Mouse (Mus musculus) midbrain, postnatal 0 days (tissue): Measurements from ENCODE around the gene Zfp617. TPM values are rescaled to one million over a fixed set of nuclear protein-coding genes. Genes with fewer than 3 reads are reported as not detected.
"Not testable (repeated sequence)": the region's sequence is repeated elsewhere in the genome, so short reads cannot be mapped to it uniquely, and the experiment has no call there.

Experiments
- ATAC-seq: fragments of 200-750 bp; cut with Nextera tagmentation; 2 replicates; pipeline ENCODE4 v1.8.0; 2017; ENCODE audit warnings: moderate number of reproducible peaks, mild to moderate bottlenecking, moderate TSS enrichment, moderate library complexity; ENCODE audit not compliant: low FRiP score
- DNase-seq: peaks from one replicate; pipeline ENCODE4 v3.0.0-alpha.2; 2015; ENCODE audit warnings: low spot score
- H3K27ac ChIP-seq: fragments of 300-500 bp; sonication (generic); 2 replicates; pipeline ENCODE4 v1.5.1; 2014; ENCODE audit warnings: low read depth, mild to moderate bottlenecking, low read length, mixed read lengths
- H3K27me3 ChIP-seq: fragments of 300-500 bp; sonication (generic); 2 replicates; pipeline ENCODE4 v1.6.1; 2014; ENCODE audit warnings: low read length, control low read depth, mixed read lengths; ENCODE audit not compliant: insufficient read depth
- H3K36me3 ChIP-seq: fragments of 300-500 bp; sonication (generic); 2 replicates; pipeline ENCODE4 v1.6.1; 2014; ENCODE audit warnings: low read length, control low read depth, mixed read lengths; ENCODE audit not compliant: insufficient read depth
- H3K4me1 ChIP-seq: fragments of 300-500 bp; sonication (generic); 2 replicates; pipeline ENCODE4 v1.6.1; 2014; ENCODE audit warnings: mild to moderate bottlenecking, control low read depth, antibody characterized with exemption, low read length, mixed read lengths; ENCODE audit not compliant: insufficient read depth
- H3K4me2 ChIP-seq: fragments of 300-500 bp; sonication (generic); 2 replicates; pipeline ENCODE4 v1.6.1; 2014; ENCODE audit warnings: low read depth, mild to moderate bottlenecking, low read length, mixed read lengths; ENCODE audit not compliant: poor library complexity, severe bottlenecking
- H3K4me3 ChIP-seq: fragments of 300-500 bp; sonication (generic); 2 replicates; pipeline ENCODE4 v1.5.1; 2014; ENCODE audit warnings: low read depth, mild to moderate bottlenecking, low read length, moderate library complexity
- H3K9ac ChIP-seq: fragments of 300-500 bp; sonication (generic); replicated peaks from 2 replicates; pipeline ENCODE4 v1.6.1; 2014; ENCODE audit warnings: mild to moderate bottlenecking, low read length, moderate library complexity, mixed read lengths; ENCODE audit not compliant: poor library complexity, severe bottlenecking
- H3K9me3 ChIP-seq: fragments of 300-500 bp; sonication (generic); 2 replicates; pipeline ENCODE4 v1.6.1; 2016; ENCODE audit warnings: low read length, control low read depth
- CTCF ChIP-seq: IDR thresholded peaks from 2 replicates; pipeline ENCODE4 v1.5.1; 2016; ENCODE audit warnings: antibody characterized with exemption, mild to moderate bottlenecking
- WGBS: fragments of 180-500 bp; shearing (Covaris S2); extraction: QIAGEN DNeasy Blood & Tissue Kit; methylation state at CpG from one replicate; pipeline ENCODE4 v1.1.7; 2014; 5-methylcytosine and 5-hydroxymethylcytosine counted together
- polyA plus RNA-seq: library from polyadenylated mRNA; unstranded; fragments of >200 nt; fragmentation: Nextera tagmentation; extraction: Ambion mirVana; gene quantifications from 2 replicates; pipeline ENCODE4 v1.2.1, GENCODE M21; 2015
- total RNA-seq: library from RNA; depleted of rRNA; stranded (reverse); fragments of >200 nt; gene quantifications from 2 replicates; pipeline ENCODE4 v1.2.3, GENCODE M21; 2014

Zfp617 gene
- total and polyA plus RNA-seq, 2 experiments from 2014 or later, result 17.6 to 19.9 TPM

DNA sequence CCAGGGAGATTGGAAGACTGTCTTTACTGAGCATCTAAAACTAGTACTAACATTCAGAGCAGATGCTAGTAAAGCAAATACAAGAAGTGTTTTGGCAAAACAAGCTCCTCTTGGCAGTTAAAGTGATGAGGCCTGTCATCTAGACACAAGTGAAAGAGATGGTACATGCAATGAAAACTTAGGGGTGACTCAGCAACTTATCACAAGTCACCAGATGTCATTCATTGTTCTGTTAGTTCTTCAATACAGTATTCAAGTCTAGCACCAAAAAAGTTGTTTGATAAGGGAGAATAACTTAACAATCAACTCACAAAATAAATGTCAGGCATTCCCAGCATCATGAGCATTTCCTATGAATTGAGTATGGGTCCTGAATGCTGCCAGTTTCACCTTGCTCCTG lies 19.3 kb downstream of the Zfp617 start:
- H3K9ac ChIP-seq, result no peak overlapping the region
- H3K27me3 ChIP-seq, result no peaks in the 10 kb centered on the region
- no peak for TF ChIP-seq CTCF
- no peaks in the 10 kb centered on the region for H3K9me3 ChIP-seq
- DNase-seq (no peak), ATAC-seq (no peak)
- H3K4me2 ChIP-seq, result no peak overlapping the region
- no peak overlapping the region for H3K27ac ChIP-seq
- H3K36me3 ChIP-seq, result peaks cover 17% of the 10 kb centered on the region
- H3K4me1 ChIP-seq, result 0 out of 2 replicates have a peak, but pooled peaks cover 4% of the 10 kb centered on the region
- H3K4me3 ChIP-seq, result no peak overlapping the region

DNA sequence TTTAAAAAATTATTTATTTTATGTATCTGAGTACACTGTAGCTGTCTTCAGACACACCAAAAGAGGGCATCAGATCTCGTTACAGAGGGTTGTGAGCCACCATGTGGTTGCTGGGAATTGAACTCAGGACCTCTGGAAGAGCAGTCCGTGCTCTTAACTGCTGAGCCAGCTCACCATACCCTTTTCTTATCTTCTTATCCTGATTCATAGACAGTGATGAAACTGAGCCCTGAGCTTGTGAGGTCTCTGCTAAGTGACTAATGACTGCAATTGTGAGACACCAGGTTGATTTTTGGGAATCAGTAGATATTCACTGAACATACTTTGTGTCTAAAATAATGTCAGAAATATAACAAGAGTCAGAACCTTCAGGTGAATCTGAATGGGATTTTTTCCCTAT lies 29.6 kb downstream of the Zfp617 start:
- DNase-seq, H3K4me3 ChIP-seq, H3K9me3 ChIP-seq, H3K9ac ChIP-seq, H3K36me3 ChIP-seq, H3K4me1 ChIP-seq, H3K4me2 ChIP-seq, ATAC-seq, H3K27ac ChIP-seq, H3K27me3 ChIP-seq: not testable (repeated sequence)
- 89% methylated on average over 2 of the region's 2 CpGs for WGBS

DNA sequence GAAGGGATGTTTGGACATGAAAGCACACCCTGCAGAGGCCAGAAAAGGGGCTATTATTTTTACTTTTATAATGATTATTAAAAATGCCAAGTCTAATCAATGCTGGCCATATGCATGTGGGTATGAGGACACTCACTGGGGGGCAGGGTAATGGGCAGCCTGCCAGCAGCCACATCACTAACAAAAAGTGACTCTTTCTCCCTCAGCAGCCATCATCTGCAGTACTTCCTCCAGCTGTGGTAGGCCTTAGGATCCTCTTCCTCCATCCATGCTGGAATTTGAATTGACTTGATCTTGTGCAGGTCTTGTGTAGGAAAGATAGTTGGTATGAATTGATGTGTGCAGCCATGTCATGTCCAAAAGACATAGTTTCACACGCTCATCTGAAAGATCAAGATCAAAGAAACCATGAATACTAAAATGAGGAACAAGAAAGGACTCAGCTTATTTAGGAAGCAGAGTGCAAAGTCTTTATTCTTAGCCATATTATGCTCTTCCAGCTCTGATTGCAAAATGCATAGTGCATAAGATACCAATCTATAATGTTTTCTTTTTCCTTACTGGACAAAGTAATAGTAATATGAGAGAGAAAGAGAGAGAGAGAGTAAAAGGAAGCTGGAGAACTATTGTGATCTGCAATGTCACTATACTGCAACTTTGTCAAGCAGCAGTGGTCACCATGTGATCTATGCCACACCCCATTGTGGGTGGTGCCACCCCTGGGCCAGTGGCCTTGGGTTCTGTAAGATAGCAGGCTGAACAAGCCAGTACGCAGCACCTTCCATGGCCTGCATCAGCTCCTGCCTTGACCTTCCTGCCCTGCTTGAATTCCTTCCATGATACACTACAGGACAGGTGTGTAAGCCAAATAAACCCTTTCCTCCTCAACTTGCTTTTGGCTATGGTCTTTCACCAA lies 32.1 kb downstream of the Zfp617 start:
- no peaks in the 10 kb centered on the region for H3K4me1 ChIP-seq
- WGBS, result 79% methylated on average over 2 of the region's 2 CpGs
- H3K27ac ChIP-seq, result no peak overlapping the region
- ATAC-seq (no peak), DNase-seq (no peak)
- no peak for TF ChIP-seq CTCF
- H3K4me2 ChIP-seq, result no peak overlapping the region
- H3K36me3 ChIP-seq, result no peaks in the 10 kb centered on the region
- H3K9me3 ChIP-seq, result no peaks in the 10 kb centered on the region
- H3K9ac ChIP-seq, result no peak overlapping the region
- H3K4me3 ChIP-seq, result no peak overlapping the region
- no peaks in the 10 kb centered on the region for H3K27me3 ChIP-seq

DNA sequence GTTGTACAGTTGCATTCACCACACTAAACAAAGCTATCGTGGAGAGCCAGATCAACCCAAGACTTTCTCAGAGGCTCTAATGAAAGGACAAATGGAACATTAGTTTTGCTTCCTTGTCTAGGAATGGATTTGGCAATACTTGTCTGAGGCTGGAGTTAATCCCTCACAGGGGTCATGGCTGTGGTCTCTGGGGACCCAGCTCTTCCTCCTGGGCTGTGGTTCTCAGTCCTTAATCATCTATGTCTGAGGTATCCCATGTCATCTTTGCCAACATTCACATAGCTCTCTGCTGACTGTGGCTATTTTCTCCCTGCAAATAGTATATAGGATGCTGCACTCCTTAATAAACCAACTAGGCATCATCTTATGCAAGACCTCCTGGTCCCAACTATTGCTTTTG lies 33.3 kb downstream of the Zfp617 start:
- no peak overlapping the region for H3K4me3 ChIP-seq
- H3K9me3 ChIP-seq, result no peaks in the 10 kb centered on the region
- H3K9ac ChIP-seq, result no peak overlapping the region
- DNase-seq (no peak), ATAC-seq (no peak)
- TF ChIP-seq CTCF, result no peak
- H3K4me2 ChIP-seq, result no peak overlapping the region
- WGBS, result 70% methylated on average over 1 of the region's 1 CpGs
- no peak overlapping the region for H3K27ac ChIP-seq
- H3K4me1 ChIP-seq, result no peaks in the 10 kb centered on the region
- H3K27me3 ChIP-seq, result no peaks in the 10 kb centered on the region
- H3K36me3 ChIP-seq, result no peaks in the 10 kb centered on the region

DNA sequence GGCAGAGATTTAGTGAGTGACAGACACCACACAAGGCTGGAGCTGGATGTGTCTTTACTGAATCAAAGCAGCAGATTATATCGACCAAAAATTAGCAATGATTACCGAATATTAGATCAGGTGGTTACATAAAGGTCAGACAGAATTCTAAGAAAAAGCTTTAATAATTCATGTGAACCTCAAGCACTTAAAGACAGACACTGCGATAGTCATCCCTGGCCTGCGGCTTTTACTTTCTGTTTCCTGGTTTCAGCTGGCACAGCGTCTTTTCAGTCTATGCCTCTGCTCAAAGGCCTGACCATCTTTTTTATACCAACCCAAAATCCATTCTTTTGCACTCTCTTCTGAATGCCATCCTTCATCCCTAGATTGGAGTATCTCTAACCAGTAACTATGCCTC lies 40.2 kb downstream of the Zfp617 start:
- TF ChIP-seq CTCF, result no peak
- H3K36me3 ChIP-seq, result no peaks in the 10 kb centered on the region
- H3K4me3 ChIP-seq, result no peak overlapping the region
- H3K4me1 ChIP-seq, result peaks cover 4% of the 10 kb centered on the region; the same call in 1 of the 2 replicates
- WGBS, result 92% methylated on average over 5 of the region's 5 CpGs
- no peaks in the 10 kb centered on the region for H3K27me3 ChIP-seq
- ATAC-seq, result no peak
- H3K4me2 ChIP-seq, result no peak overlapping the region
- no peaks in the 10 kb centered on the region for H3K9me3 ChIP-seq
- no peak overlapping the region for H3K9ac ChIP-seq
- DNase-seq, result no peak
- no peak overlapping the region for H3K27ac ChIP-seq

DNA sequence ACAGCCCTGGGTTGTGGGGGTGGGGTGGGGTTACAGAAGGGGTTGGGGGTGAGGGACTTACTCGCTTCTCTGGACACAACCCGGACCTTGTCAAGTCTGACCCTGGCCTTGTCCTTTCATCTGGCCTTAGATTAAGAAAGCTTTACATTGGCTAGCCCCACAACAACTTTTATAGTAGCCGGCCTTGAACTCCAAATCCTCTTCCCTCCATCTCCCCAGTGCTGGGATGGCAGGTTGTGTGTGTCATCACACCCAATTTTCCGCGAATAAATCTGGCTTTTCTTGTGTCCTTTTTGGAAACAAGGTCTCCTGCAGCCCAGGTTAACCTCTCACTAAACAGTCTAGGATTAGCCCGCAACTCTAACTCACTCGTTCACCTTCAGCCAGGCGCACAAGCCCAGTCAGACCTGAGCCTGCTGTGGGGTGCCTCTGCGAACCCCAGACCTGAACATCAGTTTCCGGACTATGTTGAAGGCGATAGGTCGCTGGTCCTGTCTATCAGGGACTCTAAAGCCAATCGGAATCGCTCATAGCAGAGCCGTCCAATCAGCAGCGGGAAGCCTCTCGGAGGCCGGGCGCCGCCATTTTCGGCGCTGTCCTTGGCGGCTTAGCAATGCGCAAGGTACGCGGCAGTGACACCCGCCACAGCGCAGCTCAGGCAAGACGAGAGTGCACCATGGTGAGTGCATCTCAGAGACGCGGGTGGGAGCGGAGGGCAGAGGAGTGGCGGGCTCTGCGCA lies 42.2 kb downstream of the Zfp617 start, which contains the start of gene Zfp961:
TSS of gene Zfp961 (plus strand) at position 557 of the 740 bp plus-strand sequence.
- 4% methylated on average over 34 of the region's 34 CpGs for WGBS
- Histone ChIP-seq H3K4me1 (peaks cover 4% of the 10 kb centered on the region; the same call in 1 of the 2 replicates), H3K9ac (peak within 1 kb of the TSS; percentile 58), H3K36me3 (no peaks in the 10 kb centered on the region), H3K4me3 (peak within 1 kb of the TSS; percentile 79), H3K9me3 (peaks cover 5% of the 10 kb centered on the region; the same call in 1 of the 2 replicates), H3K4me2 (peak within 1 kb of the TSS; percentile 67), H3K27me3 (no peaks in the 10 kb centered on the region), H3K27ac (peak within 1 kb of the TSS; percentile 75)
- TF ChIP-seq CTCF, result 0 out of 2 replicates have a peak, but pooled peaks have one; percentile 8
- ATAC-seq (peak; percentile 100), DNase-seq (peak; percentile 99)
